Mouse (Mus musculus) liver, adult 2 months (tissue): Measurements from ENCODE around the gene Sbno2. TPM values are rescaled to one million over a fixed set of nuclear protein-coding genes. Genes with fewer than 3 reads are reported as not detected.

Experiments used
- DNase-seq: peaks from one replicate; pipeline ENCODE4 v3.0.0-alpha.2; 2011; ENCODE audit warnings: low read depth, low spot score; ENCODE audit errors: extremely low read depth
- H3K27ac ChIP-seq: fragments of 200-500 bp; replicated peaks from 2 replicates; pipeline ENCODE4 v1.5.1; 2012; ENCODE audit warnings: low read depth, mild to moderate bottlenecking, control low read depth, inconsistent platforms, low read length; ENCODE audit not compliant: insufficient read depth
- H3K27me3 ChIP-seq: fragments of 200-500 bp; 2 replicates; pipeline ENCODE4 v1.6.1; 2012; ENCODE audit warnings: mild to moderate bottlenecking, moderate library complexity, low read length, inconsistent platforms; ENCODE audit not compliant: control insufficient read depth, insufficient read depth
- H3K36me3 ChIP-seq: fragments of 200-500 bp; 2 replicates; pipeline ENCODE4 v1.6.1; 2012; ENCODE audit warnings: low read length, inconsistent platforms; ENCODE audit not compliant: control insufficient read depth, insufficient read depth
- H3K4me1 ChIP-seq: fragments of 200-500 bp; 2 replicates; pipeline ENCODE4 v1.6.1; 2011; ENCODE audit warnings: low read length; ENCODE audit not compliant: control insufficient read depth, insufficient read depth
- H3K4me3 ChIP-seq: fragments of 200-500 bp; 2 replicates; pipeline ENCODE4 v1.5.1; 2011; ENCODE audit warnings: low read depth, mild to moderate bottlenecking, control low read depth, low read length, moderate library complexity; ENCODE audit not compliant: insufficient read depth
- H3K79me2 ChIP-seq: fragments of 200-500 bp; 2 replicates; pipeline ENCODE4 v1.6.1; 2012; ENCODE audit warnings: inconsistent platforms, mild to moderate bottlenecking, low read length, moderate library complexity; ENCODE audit not compliant: control insufficient read depth, insufficient read depth
- H3K9ac ChIP-seq: fragments of 200-500 bp; 2 replicates; pipeline ENCODE4 v1.6.1; 2012; ENCODE audit warnings: low read depth, mild to moderate bottlenecking, control low read depth, inconsistent platforms, low read length
- CTCF ChIP-seq: fragments of 200-500 bp; IDR thresholded peaks from 2 replicates; pipeline ENCODE4 v1.5.1; 2011; ENCODE audit warnings: low read depth, low read length, control low read depth
- POLR2A ChIP-seq: fragments of 200-500 bp; IDR thresholded peaks from 2 replicates; pipeline ENCODE4 v1.6.1; 2011; ENCODE audit warnings: low read length, control low read depth; ENCODE audit not compliant: insufficient read depth; ENCODE audit errors: extremely low read depth
- WGBS: fragments of 180-500 bp; shearing (Covaris S2); methylation state at CpG from one replicate; pipeline ENCODE4 v1.1.7; 2018; 5-methylcytosine and 5-hydroxymethylcytosine counted together
- polyA plus RNA-seq: library from polyadenylated mRNA; depleted of rRNA; stranded (reverse); fragments of >200 nt; gene quantifications from 2 replicates; pipeline ENCODE4 v1.2.3, GENCODE M21; 2012
- total RNA-seq: library from RNA; depleted of rRNA; stranded (reverse); fragments of >200 nt; gene quantifications from 2 replicates; pipeline ENCODE4 v1.2.3, GENCODE M21; 2014

The Sbno2 gene
- total and polyA plus RNA-seq, 2 experiments, result 8.9 to 25.9 TPM

DNA sequence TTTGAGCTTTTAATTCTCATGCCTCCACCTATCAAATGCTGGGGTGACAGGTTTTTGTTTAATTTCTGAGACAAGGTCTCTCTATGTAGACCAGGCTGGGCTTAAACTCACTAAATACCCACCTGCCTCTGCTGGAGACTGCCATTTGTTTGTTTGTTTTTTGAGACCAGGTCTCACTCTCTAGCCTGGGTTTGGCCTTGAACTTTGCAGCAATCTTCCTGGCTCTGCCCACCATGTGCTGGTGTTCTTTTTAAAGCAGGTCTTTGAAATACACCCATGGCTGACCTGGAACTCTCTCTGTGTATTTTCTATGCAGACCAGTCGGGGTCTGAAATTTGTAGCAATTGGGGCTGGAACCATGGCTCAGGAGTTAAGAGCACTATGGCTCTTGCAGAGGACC lies 30.3 kb upstream of the Sbno2 start:
- TF ChIP-seq CTCF (no peak), POLR2A (no peak)
- 62% methylated on average over 1 of the region's 1 CpGs for WGBS
- H3K27me3 ChIP-seq, result no peaks in the 10 kb centered on the region
- peaks cover 23% of the 10 kb centered on the region for H3K4me1 ChIP-seq
- no peak overlapping the region for H3K9ac ChIP-seq
- peak; percentile 68 for DNase-seq
- no peaks in the 10 kb centered on the region for H3K36me3 ChIP-seq
- H3K4me3 ChIP-seq, result no peak overlapping the region
- H3K27ac ChIP-seq, result no peak overlapping the region
- H3K79me2 ChIP-seq, result peaks cover 7% of the 10 kb centered on the region; the same call in 1 of the 2 replicates

DNA sequence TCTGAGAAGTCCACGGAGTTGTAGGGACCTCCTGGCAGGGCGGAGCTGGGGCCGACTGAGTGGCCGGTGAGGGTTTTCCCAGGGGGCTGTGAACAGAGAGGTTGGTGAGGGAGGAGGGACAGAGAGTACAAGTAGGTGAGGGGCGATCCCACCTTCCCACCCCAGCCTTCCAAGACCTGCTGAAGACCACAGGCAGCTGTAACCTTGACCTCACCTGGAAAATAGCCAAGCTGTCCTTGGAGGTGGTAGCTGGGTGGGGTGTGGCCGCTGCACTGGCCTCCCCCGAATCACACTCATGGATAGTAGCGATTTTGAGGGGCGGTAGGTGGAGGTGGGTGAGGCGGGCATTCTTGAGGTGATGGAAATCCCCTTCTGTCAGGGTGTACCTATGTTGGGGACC lies 29.8 kb upstream of the Sbno2 start:
- no peak for TF ChIP-seq POLR2A
- TF ChIP-seq CTCF, result no peak
- H3K36me3 ChIP-seq, result no peaks in the 10 kb centered on the region
- peaks cover 7% of the 10 kb centered on the region; the same call in 1 of the 2 replicates for H3K79me2 ChIP-seq
- H3K27me3 ChIP-seq, result no peaks in the 10 kb centered on the region
- 86% methylated on average over 10 of the region's 10 CpGs for WGBS
- no peak overlapping the region for H3K4me3 ChIP-seq
- H3K9ac ChIP-seq, result no peak overlapping the region
- H3K4me1 ChIP-seq, result peaks cover 25% of the 10 kb centered on the region
- no peak for DNase-seq
- H3K27ac ChIP-seq, result no peak overlapping the region

DNA sequence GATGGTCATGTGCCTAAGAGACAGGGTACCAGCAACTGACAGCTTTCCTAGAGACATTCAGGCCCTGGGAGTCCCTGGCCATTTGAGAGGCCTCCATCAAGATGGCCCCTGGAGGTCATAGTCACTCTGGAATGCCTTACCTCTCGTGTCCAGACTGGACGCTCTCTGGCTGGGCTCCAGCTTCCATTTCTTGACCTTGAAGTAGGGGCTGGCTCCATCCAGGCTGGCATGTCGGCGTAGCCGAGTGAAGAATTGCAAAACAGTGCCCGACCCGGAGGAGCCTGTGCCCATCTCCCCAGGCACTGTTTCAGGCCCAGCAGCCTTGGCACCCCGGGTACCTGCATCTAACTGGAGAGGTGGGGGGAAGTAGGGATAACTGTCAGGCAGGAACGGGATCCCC lies 29.1 kb upstream of the Sbno2 start:
- H3K4me1 ChIP-seq, result peaks cover 31% of the 10 kb centered on the region
- no peak overlapping the region for H3K27ac ChIP-seq

DNA sequence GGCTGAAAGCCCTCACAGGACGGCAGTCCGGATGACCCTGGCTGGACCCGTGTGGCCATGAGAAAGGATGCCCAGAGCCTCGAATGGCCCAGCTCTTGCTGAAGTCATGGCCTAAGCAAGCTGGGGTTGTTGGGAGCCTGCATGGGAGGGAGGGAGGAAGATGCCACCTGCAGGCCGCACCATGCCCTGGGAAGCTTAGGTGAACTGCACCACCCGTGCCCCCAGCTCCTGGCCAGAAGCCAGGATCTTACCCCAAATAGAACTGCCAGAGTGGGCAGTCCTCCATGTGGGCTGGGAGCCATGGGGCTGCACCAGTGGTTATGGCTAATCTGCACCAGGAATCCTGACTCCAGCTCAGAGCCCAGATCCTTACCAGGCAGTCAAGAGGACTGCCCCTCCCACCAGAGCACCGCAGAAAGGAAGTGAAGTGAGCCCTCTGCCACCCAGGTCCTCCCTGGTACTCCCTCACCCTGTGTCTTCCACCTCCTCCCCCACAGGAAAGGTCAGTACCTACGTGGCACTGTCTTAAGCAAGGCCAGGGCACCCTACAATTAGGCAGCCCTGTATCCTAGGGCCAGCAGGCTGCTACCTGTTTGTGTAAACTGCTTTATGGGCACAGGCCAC lies 28.0 kb upstream of the Sbno2 start:
- peaks cover 36% of the 10 kb centered on the region for H3K4me1 ChIP-seq
- WGBS, result 39% methylated on average over 8 of the region's 8 CpGs
- H3K4me3 ChIP-seq, result no peak overlapping the region
- peak; percentile 44 for TF ChIP-seq CTCF
- TF ChIP-seq POLR2A, result no peak
- peaks cover 7% of the 10 kb centered on the region; the same call in 1 of the 2 replicates for H3K79me2 ChIP-seq
- H3K36me3 ChIP-seq, result no peaks in the 10 kb centered on the region; the same call in 1 of the 2 replicates
- no peaks in the 10 kb centered on the region for H3K27me3 ChIP-seq
- DNase-seq, result no peak
- no peak overlapping the region for H3K27ac ChIP-seq
- H3K9ac ChIP-seq, result no peak overlapping the region

More for the DNA sequence above, 29.1 kb upstream of the Sbno2 start:
- Histone ChIP-seq H3K36me3 (no peaks in the 10 kb centered on the region), H3K9ac (no peak overlapping the region), H3K4me3 (no peak overlapping the region), H3K79me2 (peaks cover 7% of the 10 kb centered on the region; the same call in 1 of the 2 replicates), H3K27me3 (no peaks in the 10 kb centered on the region)
- TF ChIP-seq POLR2A (no peak), CTCF (no peak)
- 86% methylated on average over 9 of the region's 9 CpGs for WGBS
- DNase-seq, result no peak

DNA sequence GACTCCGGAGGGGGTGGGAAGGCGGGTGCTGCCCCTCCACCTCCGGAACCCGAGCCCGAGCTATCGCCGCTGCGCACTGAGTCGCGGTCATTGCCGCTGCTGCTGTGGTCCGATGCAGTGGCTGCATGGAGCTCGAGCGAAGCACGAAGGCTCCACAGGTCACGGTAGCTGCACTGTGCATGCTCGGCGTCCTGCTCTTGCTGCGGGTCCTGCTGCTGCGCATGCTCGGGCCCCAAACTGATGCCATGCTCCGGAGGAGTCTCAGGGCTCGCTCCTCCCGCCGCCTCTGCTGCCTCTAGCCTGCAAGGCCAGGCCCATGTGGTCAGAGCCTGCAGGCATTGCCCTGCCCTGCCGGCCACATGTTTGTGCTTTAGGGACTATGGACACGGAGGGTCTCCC lies 26.6 kb upstream of the Sbno2 start:
- WGBS, result 90% methylated on average over 27 of the region's 27 CpGs
- H3K36me3 ChIP-seq, result peaks cover 3% of the 10 kb centered on the region; the same call in 1 of the 2 replicates

DNA sequence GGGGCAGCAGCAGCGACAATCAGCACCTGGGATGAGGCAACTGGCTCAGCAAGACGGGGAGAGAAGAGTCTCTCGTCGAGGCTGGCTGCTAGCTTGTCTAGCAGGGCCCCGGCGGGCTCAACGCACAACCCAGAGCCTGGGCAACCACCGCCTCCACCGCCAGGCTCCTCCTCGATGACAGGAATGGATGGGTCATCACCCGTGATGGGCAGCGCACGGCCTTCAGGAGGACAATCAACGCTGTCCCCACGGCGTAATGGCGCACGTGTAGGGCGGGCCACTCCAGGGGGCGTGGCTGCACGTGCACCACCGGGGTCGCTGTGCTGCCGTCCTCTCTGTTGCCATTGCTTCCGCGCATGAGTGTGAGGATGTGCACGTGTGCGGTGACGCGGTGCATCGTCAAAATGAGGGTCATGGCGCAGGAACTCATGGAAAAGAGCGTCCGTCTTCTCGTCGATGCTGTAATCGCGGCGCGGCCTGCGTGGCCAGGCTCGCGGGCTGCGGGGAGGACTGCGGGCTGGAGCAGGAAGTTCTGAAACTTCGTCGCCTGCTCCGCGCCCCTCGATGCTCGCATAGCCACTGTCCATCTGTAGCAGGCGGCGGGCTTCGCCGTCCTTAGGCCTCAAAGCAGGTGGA lies 26.1 kb upstream of the Sbno2 start:
- Histone ChIP-seq H3K4me1 (peaks cover 25% of the 10 kb centered on the region), H3K4me3 (no peak overlapping the region), H3K79me2 (peaks cover 7% of the 10 kb centered on the region), H3K27ac (peak overlapping the region; percentile 76; the same call in 1 of the 2 replicates), H3K9ac (no peak overlapping the region), H3K27me3 (no peaks in the 10 kb centered on the region), H3K36me3 (peaks cover 3% of the 10 kb centered on the region; the same call in 1 of the 2 replicates)
- 74% methylated on average over 55 of the region's 55 CpGs for WGBS
- DNase-seq, result no peak
- TF ChIP-seq POLR2A, result no peak
- TF ChIP-seq CTCF, result no peak

More for the DNA sequence above, 26.6 kb upstream of the Sbno2 start:
- Histone ChIP-seq H3K9ac (no peak overlapping the region), H3K79me2 (peaks cover 7% of the 10 kb centered on the region), H3K4me3 (no peak overlapping the region), H3K27me3 (no peaks in the 10 kb centered on the region), H3K27ac (no peak overlapping the region), H3K4me1 (peaks cover 28% of the 10 kb centered on the region)
- TF ChIP-seq POLR2A (no peak), CTCF (no peak)
- no peak for DNase-seq
